Mouse (Mus musculus) hindbrain, embryonic 13.5 days (tissue): ENCODE measurements around the gene Mrtfb. TPM values are rescaled to one million over a fixed set of nuclear protein-coding genes. Genes with fewer than 3 reads are reported as not detected.
"Not testable (repeated sequence)": the region's sequence is repeated elsewhere in the genome, so short reads cannot be mapped to it uniquely, and the experiment has no call there.

ENCODE experiments used
- ATAC-seq: fragments of 200-750 bp; cut with Nextera tagmentation; 2 replicates; pipeline ENCODE4 v1.8.0; 2017; ENCODE audit warnings: moderate TSS enrichment; ENCODE audit not compliant: low FRiP score
- H3K27ac ChIP-seq: fragments of 300-500 bp; sonication (generic); 2 replicates; pipeline ENCODE4 v1.5.1; 2015; ENCODE audit warnings: inconsistent platforms, mild to moderate bottlenecking, moderate library complexity
- H3K27me3 ChIP-seq: fragments of 300-500 bp; sonication (generic); 2 replicates; pipeline ENCODE4 v1.6.1; 2015; ENCODE audit warnings: mild to moderate bottlenecking, inconsistent platforms
- H3K36me3 ChIP-seq: fragments of 300-500 bp; sonication (generic); 2 replicates; pipeline ENCODE4 v1.6.1; 2015; ENCODE audit warnings: mild to moderate bottlenecking, inconsistent platforms
- H3K4me1 ChIP-seq: fragments of 300-500 bp; sonication (generic); replicated peaks from 2 replicates; pipeline ENCODE4 v1.6.1; 2015; ENCODE audit warnings: inconsistent platforms
- H3K4me2 ChIP-seq: fragments of 300-500 bp; sonication (generic); 2 replicates; pipeline ENCODE4 v1.6.1; 2015; ENCODE audit warnings: inconsistent platforms, mild to moderate bottlenecking, moderate library complexity
- H3K4me3 ChIP-seq: fragments of 300-500 bp; sonication (generic); 2 replicates; pipeline ENCODE4 v1.5.1; 2015; ENCODE audit warnings: mild to moderate bottlenecking, inconsistent platforms
- H3K9ac ChIP-seq: fragments of 300-500 bp; sonication (generic); 2 replicates; pipeline ENCODE4 v1.6.1; 2015; ENCODE audit warnings: mild to moderate bottlenecking, inconsistent platforms
- H3K9me3 ChIP-seq: fragments of 300-500 bp; sonication (generic); 2 replicates; pipeline ENCODE4 v1.6.1; 2016; ENCODE audit warnings: inconsistent platforms
- WGBS: fragments of 180-500 bp; shearing (Covaris S2); methylation state at CpG from one replicate; pipeline ENCODE4 v1.1.7; 2015; 5-methylcytosine and 5-hydroxymethylcytosine counted together
- polyA plus RNA-seq: library from polyadenylated mRNA; unstranded; fragments of >200 nt; fragmentation: Nextera tagmentation; extraction: Ambion mirVana; gene quantifications from 2 replicates; pipeline ENCODE4 v1.2.1, GENCODE M21; 2015

The Mrtfb gene
- polyA plus RNA-seq, 1 experiment from 2014 or later: 10.7 TPM

GRCm38 (mm10) chr16:13245658-13246057, 10.6 kb upstream of the Mrtfb start:
- H3K9ac ChIP-seq: no peak overlapping the region
- WGBS: 26% methylated on average over 4 of the region's 4 CpGs
- no peak overlapping the region for H3K4me2 ChIP-seq
- H3K36me3 ChIP-seq: no peaks in the 10 kb centered on the region
- H3K4me3 ChIP-seq: no peak overlapping the region
- no peak for ATAC-seq
- no peaks in the 10 kb centered on the region for H3K27me3 ChIP-seq
- H3K27ac ChIP-seq: no peak overlapping the region
- no peaks in the 10 kb centered on the region for H3K9me3 ChIP-seq
- no peaks in the 10 kb centered on the region for H3K4me1 ChIP-seq

GRCm38 (mm10) chr16:13246855-13247254, 9.4 kb upstream of the Mrtfb start:
- 78% methylated on average over 3 of the region's 3 CpGs for WGBS

GRCm38 (mm10) chr16:13250061-13250460, 6.2 kb upstream of the Mrtfb start:
- no peaks in the 10 kb centered on the region for H3K36me3 ChIP-seq
- no peak for ATAC-seq
- no peak overlapping the region for H3K4me2 ChIP-seq
- H3K27ac ChIP-seq: no peak overlapping the region
- no peaks in the 10 kb centered on the region for H3K4me1 ChIP-seq
- H3K4me3 ChIP-seq: no peak overlapping the region
- H3K9me3 ChIP-seq: no peaks in the 10 kb centered on the region
- no peaks in the 10 kb centered on the region for H3K27me3 ChIP-seq
- no peak overlapping the region for H3K9ac ChIP-seq
- WGBS: 89% methylated on average over 5 of the region's 5 CpGs

More at GRCm38 (mm10) chr16:13246855-13247254, 9.4 kb upstream of the Mrtfb start:
- no peak overlapping the region for H3K4me3 ChIP-seq
- H3K9me3 ChIP-seq: no peaks in the 10 kb centered on the region
- no peaks in the 10 kb centered on the region for H3K4me1 ChIP-seq
- no peak for ATAC-seq
- H3K4me2 ChIP-seq: no peak overlapping the region
- no peak overlapping the region for H3K27ac ChIP-seq
- no peaks in the 10 kb centered on the region for H3K27me3 ChIP-seq
- H3K36me3 ChIP-seq: no peaks in the 10 kb centered on the region
- no peak overlapping the region for H3K9ac ChIP-seq

- H3K4me1 ChIP-seq: peaks cover 17% of the 10 kb centered on the region
- H3K9ac ChIP-seq: peak overlapping the region; percentile 89
- no peaks in the 10 kb centered on the region for H3K27me3 ChIP-seq
- H3K4me2 ChIP-seq: peak overlapping the region; percentile 89
- WGBS: 5% methylated on average over 62 of the region's 64 CpGs
- peak overlapping the region; percentile 89 for H3K27ac ChIP-seq
- ATAC-seq: peak; percentile 86
- H3K9me3 ChIP-seq: no peaks in the 10 kb centered on the region
- no peaks in the 10 kb centered on the region for H3K36me3 ChIP-seq
- peak overlapping the region; percentile 81 for H3K4me3 ChIP-seq
Measured at GRCm38 (mm10) chr16:13256667-13257527, 616 bp downstream of the Mrtfb start.

GRCm38 (mm10) chr16:13257528-13257835, 1.2 kb downstream of the Mrtfb start:
- 27% methylated on average over 5 of the region's 5 CpGs for WGBS
- Histone ChIP-seq H3K4me2 (peak overlapping the region; percentile 89), H3K36me3 (no peaks in the 10 kb centered on the region), H3K27me3 (no peaks in the 10 kb centered on the region), H3K9me3 (no peaks in the 10 kb centered on the region), H3K4me3 (peak overlapping the region; percentile 81), H3K4me1 (peaks cover 17% of the 10 kb centered on the region), H3K27ac (no peak overlapping the region), H3K9ac (peak overlapping the region; percentile 89; the same call in 1 of the 2 replicates)
- no peak for ATAC-seq

- Histone ChIP-seq H3K27me3 (no peaks in the 10 kb centered on the region), H3K36me3 (no peaks in the 10 kb centered on the region), H3K9ac (no peak overlapping the region), H3K4me1 (peaks cover 17% of the 10 kb centered on the region), H3K4me2 (no peak overlapping the region), H3K4me3 (no peak overlapping the region), H3K27ac (no peak overlapping the region), H3K9me3 (no peaks in the 10 kb centered on the region)
- WGBS: 88% methylated on average over 2 of the region's 2 CpGs
- no peak for ATAC-seq
Measured at GRCm38 (mm10) chr16:13259026-13259425, 2.7 kb downstream of the Mrtfb start.

GRCm38 (mm10) chr16:13266312-13266711, 10.0 kb downstream of the Mrtfb start:
- Histone ChIP-seq H3K4me2 (no peak overlapping the region), H3K9me3 (no peaks in the 10 kb centered on the region), H3K4me3 (no peak overlapping the region), H3K27ac (no peak overlapping the region), H3K27me3 (no peaks in the 10 kb centered on the region), H3K4me1 (peaks cover 3% of the 10 kb centered on the region; the same call in 1 of the 2 replicates), H3K9ac (no peak overlapping the region), H3K36me3 (peaks cover 16% of the 10 kb centered on the region)
- 23% methylated on average over 3 of the region's 3 CpGs for WGBS
- no peak for ATAC-seq

- Histone ChIP-seq H3K27me3 (no peaks in the 10 kb centered on the region), H3K4me3 (no peak overlapping the region), H3K4me2 (no peak overlapping the region), H3K4me1 (peaks cover 3% of the 10 kb centered on the region; the same call in 1 of the 2 replicates), H3K9me3 (no peaks in the 10 kb centered on the region), H3K27ac (no peak overlapping the region), H3K9ac (no peak overlapping the region), H3K36me3 (peaks cover 16% of the 10 kb centered on the region)
- no peak for ATAC-seq
- 82% methylated on average over 3 of the region's 3 CpGs for WGBS
Measured at GRCm38 (mm10) chr16:13267350-13267904, 11.1 kb downstream of the Mrtfb start.

- 86% methylated on average over 2 of the region's 2 CpGs for WGBS
- ATAC-seq: no peak
Measured at GRCm38 (mm10) chr16:13269426-13269825, 13.1 kb downstream of the Mrtfb start.

GRCm38 (mm10) chr16:13276258-13276657, 20.0 kb downstream of the Mrtfb start:
- WGBS: 86% methylated on average over 2 of the region's 2 CpGs
- no peak overlapping the region for H3K27ac ChIP-seq
- no peak overlapping the region for H3K4me3 ChIP-seq
- peaks cover 3% of the 10 kb centered on the region; the same call in 1 of the 2 replicates for H3K36me3 ChIP-seq
- no peak for ATAC-seq
- no peaks in the 10 kb centered on the region for H3K4me1 ChIP-seq
- H3K9ac ChIP-seq: no peak overlapping the region
- no peak overlapping the region for H3K4me2 ChIP-seq
- H3K9me3 ChIP-seq: peaks cover 7% of the 10 kb centered on the region
- H3K27me3 ChIP-seq: no peaks in the 10 kb centered on the region

More at GRCm38 (mm10) chr16:13269426-13269825, 13.1 kb downstream of the Mrtfb start:
- Histone ChIP-seq H3K4me3 (no peak overlapping the region), H3K27ac (no peak overlapping the region), H3K9ac (no peak overlapping the region), H3K4me2 (no peak overlapping the region), H3K27me3 (no peaks in the 10 kb centered on the region), H3K9me3 (no peaks in the 10 kb centered on the region), H3K4me1 (peaks cover 3% of the 10 kb centered on the region; the same call in 1 of the 2 replicates), H3K36me3 (peaks cover 16% of the 10 kb centered on the region)

GRCm38 (mm10) chr16:13276709-13277399, 20.6 kb downstream of the Mrtfb start:
- 92% methylated on average over 3 of the region's 3 CpGs for WGBS
- no peak overlapping the region for H3K4me3 ChIP-seq
- H3K9me3 ChIP-seq: peaks cover 10% of the 10 kb centered on the region
- H3K27me3 ChIP-seq: no peaks in the 10 kb centered on the region
- H3K9ac ChIP-seq: no peak overlapping the region
- no peak for ATAC-seq
- no peak overlapping the region for H3K4me2 ChIP-seq
- no peak overlapping the region for H3K27ac ChIP-seq
- no peaks in the 10 kb centered on the region for H3K4me1 ChIP-seq
- peaks cover 3% of the 10 kb centered on the region; the same call in 1 of the 2 replicates for H3K36me3 ChIP-seq

- H3K4me2 ChIP-seq, ATAC-seq, H3K9ac ChIP-seq, H3K4me3 ChIP-seq, H3K36me3 ChIP-seq, H3K4me1 ChIP-seq, H3K9me3 ChIP-seq, H3K27ac ChIP-seq, H3K27me3 ChIP-seq: not testable (repeated sequence)
Measured at GRCm38 (mm10) chr16:13286425-13286824, 30.1 kb downstream of the Mrtfb start.
